Mouse (Mus musculus) bone marrow, adult 2 months (tissue): ENCODE data around the gene 4930404N11Rik.

ENCODE experiments used
- CTCF ChIP-seq: fragments of 200-500 bp; IDR thresholded peaks from 2 replicates; pipeline ENCODE4 v1.5.1; 2011; ENCODE audit warnings: low read length, control low read depth; ENCODE audit not compliant: control insufficient read depth, insufficient read depth
- POLR2A ChIP-seq: fragments of 200-500 bp; IDR thresholded peaks from 2 replicates; pipeline ENCODE4 v1.6.1; 2011; ENCODE audit warnings: low read depth, mild to moderate bottlenecking, control low read depth, low read length, borderline replicate concordance; ENCODE audit not compliant: control insufficient read depth

- TF ChIP-seq CTCF (peak; percentile 93), POLR2A (no peak)
Observed at GRCm38 (mm10) chr10:81389801-81390677, 24.4 kb upstream of the 4930404N11Rik start.
